Mouse (Mus musculus) spleen, embryonic (tissue): ENCODE results near the gene Arhgap21.

Source experiments
- CTCF ChIA-PET: fragments of 350-600 bp; sonication (Branson Sonifier 250); formaldehyde crosslinking; loops from one replicate; lab custom pipeline; 2022; lab: Charles Lee

Arhgap21 gene

DNA sequence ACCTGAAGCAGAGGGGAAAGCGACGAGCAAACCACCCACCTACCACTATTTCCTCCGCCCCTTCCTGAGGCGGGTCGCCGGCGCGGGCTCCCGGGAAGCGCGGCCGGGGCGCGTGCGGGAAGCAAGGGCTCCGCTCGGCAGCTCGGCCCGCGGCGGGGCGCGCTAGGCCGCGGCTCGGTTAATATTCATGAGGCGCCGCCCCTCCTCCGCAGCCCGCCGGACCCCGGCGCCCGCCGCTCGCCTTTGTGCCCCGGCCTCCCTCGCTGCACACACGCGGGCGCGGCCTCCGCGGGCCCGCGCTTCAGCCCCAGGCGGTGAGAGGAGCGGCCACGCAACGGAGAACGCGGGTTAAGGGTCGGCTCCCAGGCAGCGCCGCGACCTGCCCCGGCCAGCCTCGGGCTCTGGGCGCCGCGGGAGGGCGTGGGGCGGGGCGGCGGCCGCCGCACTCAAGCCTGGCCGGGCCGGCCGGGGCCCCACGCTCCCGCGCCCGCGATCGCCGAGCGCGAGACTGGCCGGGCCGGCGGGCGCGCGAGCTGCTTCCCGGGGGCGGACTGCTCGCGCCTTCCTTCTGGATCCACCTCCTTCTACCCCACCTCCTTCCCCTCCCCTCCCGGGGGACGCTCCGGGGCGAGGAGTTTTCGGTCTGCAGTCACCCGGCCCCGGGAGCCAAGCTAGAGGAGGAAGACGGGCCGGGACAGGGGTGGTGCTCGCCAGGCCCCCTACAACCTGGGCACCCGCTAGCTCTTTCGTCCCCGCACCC lies at the start of gene Arhgap21:
Gene Arhgap21 (minus strand): TSS at position 441 of the 760 bp plus-strand sequence.
- CTCF ChIA-PET, result no interaction called here

DNA sequence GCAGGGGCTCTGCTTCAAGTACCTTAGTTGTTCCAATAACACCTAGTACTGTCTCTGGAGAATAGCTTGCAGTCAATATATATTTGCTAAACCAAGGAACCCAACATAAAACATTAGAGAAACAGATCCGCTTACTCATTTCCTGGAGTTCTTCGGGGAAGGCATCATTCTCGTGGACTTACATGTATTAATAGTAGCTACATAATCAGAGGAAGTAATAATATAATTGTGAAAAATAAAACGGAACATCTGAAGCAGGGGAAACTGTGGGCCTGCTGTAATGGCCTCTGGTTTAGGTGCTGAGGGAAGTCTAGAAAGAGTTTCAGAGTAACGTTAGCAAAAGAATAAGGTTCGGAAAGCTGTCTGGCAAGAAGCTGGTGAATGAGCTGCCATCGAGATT lies 47.9 kb upstream of the Arhgap21 start:
- CTCF ChIA-PET, result no interaction called here

DNA sequence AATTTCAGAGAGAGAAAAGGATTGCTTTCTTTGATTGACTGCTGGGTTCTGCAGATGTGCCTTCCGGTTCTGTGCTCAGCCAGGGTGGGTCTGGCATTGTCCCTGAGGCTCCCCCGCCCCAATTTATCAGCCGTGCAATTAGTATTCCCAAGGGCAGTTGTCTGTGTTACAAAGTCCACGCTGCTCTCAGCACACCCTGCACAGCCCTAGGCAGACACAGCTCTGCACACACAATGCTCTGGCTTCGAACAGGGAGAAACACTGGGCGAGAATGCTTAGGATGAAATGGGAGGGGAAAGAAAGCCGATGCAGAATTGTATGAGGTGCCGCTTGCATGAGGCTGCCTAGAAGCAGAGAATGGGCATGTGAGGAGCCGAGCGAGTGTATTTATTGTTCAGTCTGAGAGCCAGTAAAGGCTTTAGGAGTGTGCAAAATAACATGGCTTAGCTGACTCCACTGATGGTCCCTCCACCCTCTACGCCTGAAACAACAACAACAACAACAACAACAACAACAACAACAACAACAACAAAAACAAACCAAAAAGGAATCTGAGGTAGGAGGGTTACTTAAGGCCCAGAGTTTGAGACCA lies 42.2 kb upstream of the Arhgap21 start:
- CTCF ChIA-PET, result no interaction called here

DNA sequence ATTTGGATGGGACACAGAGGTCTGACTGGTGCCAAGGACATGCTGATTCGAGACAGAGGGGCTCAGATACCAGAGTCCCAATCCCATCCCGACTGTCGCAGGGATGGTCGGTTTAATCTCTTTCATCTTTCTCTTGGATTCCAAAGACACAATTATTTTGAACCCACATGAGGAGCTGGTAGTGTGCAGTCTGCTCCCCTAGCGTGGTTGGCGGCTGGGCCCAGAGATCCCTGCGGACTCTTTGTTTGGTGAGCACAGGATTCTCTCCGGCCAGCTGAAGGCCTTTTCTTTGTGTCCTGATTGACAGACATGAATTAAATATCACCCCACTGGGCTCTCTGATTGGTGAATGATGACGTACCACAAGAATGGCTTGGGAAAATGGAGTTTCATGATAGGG lies 41.5 kb upstream of the Arhgap21 start:
- CTCF ChIA-PET, result no interaction called here

GRCm38 (mm10) chr2:21009258-21010140 lies 40.8 kb upstream of the Arhgap21 start:
- CTCF ChIA-PET, result no interaction called here

DNA sequence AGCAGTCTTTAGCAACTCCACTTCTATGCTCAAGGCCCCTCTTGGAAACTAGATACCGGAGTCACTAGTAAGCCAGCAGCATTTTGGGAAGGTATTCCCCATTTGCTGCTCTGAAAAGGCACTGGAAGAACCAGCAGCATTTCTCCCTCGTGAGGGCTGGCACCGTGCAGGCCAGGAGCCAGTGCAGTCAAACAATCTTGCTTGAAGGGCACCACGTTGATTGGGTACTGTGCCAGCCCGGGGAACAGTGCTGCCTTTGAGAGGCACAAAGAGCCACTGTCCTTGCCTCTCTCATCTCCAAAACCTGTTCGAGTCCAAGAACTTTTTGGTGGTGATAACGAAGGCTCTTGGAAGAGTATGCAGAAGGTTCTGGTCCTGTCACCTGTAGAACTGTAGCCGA lies 33.9 kb upstream of the Arhgap21 start:
- CTCF ChIA-PET, result interaction anchor here (0.6 kb wide), 1 partner anchor 9 kb away, joined by 4 read pairs; no protein-coding TSS in a partner anchor

DNA sequence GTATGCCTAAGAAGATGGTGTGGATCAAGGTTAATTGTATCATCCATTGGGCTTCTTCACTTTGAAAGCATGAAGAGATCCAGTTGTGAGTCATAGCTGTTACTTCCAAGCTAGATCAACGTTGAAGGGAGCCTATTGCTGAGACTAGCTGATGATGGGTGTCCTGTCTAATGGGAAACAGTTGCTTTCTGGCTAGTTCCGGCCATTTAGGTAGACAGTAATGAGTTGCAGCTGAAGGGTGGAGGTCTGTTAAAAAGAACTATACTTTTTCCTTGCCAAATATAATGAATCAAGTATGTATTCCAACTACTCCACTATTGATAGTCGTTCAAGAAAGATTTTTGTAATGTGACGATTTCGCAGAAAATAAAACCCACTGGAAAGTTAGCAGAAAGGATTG lies 32.5 kb upstream of the Arhgap21 start:
- CTCF ChIA-PET, result no interaction called here

DNA sequence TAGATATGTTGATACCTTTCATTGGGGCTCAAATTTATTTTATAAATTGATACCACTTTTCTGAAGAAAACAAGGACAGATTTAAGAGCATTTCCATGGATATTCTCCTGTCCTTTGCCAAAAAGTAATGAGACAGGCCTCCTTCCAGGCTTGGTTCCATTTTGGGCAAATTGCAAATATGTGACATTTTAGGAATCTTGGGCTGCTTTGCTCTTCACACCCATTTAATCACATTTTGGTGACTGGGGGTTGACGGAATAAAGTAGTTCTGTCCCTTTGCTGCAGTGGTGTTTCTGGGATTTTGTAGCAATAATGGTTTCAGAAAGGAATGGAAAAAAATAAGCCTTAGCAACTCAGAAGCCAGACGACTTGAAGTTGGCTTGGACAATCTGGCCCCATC lies 26.9 kb upstream of the Arhgap21 start:
- CTCF ChIA-PET, result no interaction called here

DNA sequence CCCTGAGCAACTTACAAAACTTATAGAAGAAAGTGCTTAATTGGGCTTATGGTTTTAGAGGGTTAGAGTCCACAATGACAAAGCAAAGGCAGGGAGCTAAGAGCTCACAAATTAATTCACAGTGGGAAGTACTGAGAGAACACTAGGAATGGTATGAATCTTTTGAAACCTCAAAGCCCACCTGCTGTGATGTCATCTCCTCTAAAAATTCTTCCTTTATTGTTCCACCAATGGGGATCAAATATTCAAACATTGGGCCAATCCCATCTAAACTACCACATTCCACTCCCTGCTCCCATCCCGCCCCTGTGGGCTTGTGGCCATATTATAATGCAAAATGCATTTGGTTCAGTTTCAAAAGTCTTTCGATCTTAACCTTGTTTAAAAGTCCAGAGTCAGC lies 22.8 kb upstream of the Arhgap21 start:
- CTCF ChIA-PET, result no interaction called here

DNA sequence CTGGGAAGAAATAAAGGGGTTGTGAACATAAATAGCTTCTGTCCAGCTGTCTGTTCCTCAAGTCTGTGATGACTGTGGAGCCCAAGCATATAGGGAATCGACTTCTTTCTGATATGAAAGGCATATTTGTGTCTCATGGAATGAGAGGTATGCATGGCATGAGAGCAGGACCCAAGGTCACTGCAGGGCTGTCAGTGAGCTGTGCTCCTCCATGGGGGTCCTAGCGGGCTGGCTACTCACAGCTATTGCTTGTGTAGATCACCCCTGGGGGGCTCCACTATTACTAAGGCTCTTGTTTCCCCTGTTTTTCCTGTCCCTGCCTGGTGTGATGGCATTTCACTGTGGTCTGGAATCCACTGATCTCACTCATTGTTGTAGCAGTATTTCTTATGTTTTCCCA lies 22.2 kb upstream of the Arhgap21 start:
- CTCF ChIA-PET, result no interaction called here

GRCm38 (mm10) chr2:20990056-20990455 lies 21.4 kb upstream of the Arhgap21 start:
- CTCF ChIA-PET, result no interaction called here

DNA sequence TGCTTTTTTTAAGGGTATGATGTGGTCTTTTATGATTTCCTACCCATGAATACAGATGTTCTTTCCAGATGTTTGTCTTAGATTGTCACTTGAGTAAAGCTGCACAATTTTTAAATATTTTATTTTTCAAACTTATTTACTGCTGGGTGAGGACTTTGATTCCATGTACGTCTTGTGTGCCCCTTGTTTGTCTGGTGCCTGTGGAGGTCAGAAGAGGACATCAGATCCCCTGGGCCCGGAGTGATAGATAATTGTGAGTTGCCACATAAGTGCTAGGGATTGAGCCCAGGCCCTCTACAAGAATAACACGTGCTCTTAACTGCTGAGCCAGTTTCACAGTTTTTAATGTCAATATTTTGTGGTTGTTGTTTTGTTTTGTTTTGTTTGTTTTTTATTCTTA lies 19.1 kb upstream of the Arhgap21 start:
- CTCF ChIA-PET, result no interaction called here

DNA sequence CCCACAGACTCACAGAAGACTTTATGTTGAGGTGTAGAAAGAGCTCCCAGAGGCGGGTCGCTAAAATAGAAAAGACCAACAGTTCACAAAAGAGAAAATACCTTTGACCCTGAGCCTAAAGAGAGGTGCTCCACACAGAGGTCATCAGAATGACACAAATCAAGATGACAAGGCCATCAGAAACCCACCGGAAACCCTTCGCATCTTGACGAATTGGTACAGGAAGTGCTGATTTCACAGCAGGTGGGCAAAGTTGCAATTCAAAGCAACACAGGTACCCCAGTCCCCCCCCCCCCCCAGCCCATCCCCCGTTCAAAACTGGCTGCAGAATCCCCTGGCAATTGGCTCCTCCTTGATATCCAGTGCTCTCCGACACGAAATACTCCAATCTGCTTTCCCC lies 10.0 kb upstream of the Arhgap21 start:
- CTCF ChIA-PET, result no interaction called here

GRCm38 (mm10) chr2:20977051-20977450 lies 8.4 kb upstream of the Arhgap21 start:
- CTCF ChIA-PET, result no interaction called here

DNA sequence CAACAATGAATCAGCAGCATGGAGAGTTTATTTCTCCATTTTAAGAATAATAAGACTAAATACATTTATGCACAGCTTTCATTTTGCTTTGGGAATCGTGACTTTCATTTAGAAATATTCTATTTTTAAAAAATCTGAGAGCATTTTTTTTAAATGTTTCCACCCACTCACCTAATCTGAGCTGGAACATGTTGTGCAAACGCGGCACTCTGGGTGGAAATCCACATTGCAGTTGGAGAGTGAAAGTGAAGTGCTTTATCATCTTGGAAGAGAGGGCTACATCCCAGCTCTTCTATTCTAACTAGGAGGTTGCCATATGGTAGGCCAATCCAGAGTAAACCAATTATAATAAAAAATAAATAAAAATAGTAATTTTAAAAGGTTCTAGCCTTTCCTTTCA lies 4.8 kb upstream of the Arhgap21 start:
- CTCF ChIA-PET, result no interaction called here

DNA sequence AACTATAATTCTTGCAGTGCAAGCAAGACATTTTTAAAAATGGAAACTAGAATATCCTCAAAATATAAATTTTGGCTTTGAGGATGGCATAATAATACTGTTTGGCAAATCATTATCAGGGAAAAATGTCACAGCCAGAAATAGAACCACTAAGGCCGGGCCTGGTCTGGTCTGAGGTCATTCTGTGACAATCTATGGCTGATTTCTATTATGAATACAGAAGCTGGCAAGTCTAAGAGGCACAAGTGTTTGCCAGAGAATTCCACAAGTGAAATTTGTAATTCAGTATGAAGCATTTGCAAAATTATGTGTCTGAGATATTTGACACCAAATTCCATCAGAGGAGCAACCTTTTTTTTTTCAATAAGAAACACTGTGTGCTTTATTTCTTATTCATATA lies 3.5 kb upstream of the Arhgap21 start:
- CTCF ChIA-PET, result no interaction called here

GRCm38 (mm10) chr2:20971628-20972027 lies 2.9 kb upstream of the Arhgap21 start:
- CTCF ChIA-PET, result no interaction called here

- CTCF ChIA-PET, result interaction anchor here (0.6 kb wide), 1 partner anchor 8 kb away, joined by 3 read pairs; no protein-coding TSS in a partner anchor
Measured at GRCm38 (mm10) chr2:20969201-20970200, 820 bp upstream of the Arhgap21 start.

DNA sequence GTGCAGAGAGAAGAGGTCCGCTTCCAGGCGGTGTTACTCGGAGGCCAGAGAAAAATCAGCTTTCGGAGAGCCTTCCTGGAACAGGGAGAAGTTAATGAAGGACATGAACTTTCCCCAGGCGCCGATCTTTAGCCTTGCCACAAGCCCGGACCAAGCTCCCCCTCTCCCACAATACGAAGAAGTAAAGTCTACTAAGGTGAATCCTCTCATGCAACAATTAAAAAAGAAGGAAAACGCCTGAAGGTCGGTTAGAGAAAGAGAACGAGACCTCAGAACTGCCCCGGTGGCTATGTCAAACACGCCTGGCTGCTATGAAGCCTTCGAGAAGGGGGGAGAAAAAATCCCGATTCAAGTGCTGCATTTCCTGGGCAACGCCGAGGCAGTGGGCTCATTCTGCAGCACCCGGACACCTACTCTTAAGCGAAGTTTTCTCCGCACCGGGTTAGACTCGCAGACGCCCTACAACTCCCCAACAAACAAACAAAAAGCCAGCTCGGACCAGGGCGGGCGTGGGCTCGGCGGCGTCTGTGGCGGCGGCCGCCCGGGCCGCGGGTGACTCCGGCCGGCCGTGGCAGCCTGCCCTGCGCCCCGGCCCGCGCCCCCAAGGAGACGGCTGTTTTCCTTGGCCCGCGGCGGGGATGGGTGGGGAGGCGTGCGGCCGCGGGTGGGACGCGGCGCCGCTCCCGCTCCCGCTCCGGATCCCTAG lies 882 bp downstream of the Arhgap21 start:
- CTCF ChIA-PET, result interaction anchor here (1.1 kb wide), 1 partner anchor 76 kb away, joined by 4 read pairs; no protein-coding TSS in a partner anchor

DNA sequence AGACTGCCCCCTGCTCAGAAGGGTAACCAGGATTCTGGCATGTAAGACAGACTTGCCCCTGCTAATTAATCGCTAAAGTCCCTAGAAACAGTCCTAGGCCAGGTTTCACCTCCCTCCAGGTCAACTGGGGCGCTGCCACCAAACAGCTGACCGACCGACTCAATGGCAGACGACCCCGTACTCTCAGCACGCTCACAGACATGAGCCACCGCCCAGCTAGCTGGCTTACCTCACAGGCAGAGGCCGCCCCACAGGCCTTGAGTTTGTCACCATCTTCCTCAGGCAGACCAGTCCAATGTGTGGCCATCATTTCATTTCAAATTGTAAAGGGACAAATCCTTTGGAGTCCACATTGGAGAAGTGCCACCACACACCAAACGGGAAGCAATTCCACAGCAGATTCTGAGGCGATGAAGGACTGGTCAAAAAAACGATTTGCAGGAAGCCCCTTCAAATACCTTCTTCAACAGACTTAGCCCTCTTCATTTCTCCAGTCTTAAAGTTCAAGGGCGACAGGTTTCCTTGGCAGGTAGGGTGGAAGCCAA lies 1.5 kb downstream of the Arhgap21 start:
- CTCF ChIA-PET, result interaction anchor here (1.1 kb wide), 1 partner anchor 75 kb away, joined by 4 read pairs; no protein-coding TSS in a partner anchor
